Mouse (Mus musculus): ENCODE results near the gene Jak1.

GRCm38 (mm10) chr4:101260744-101261291 lies 4.3 kb downstream of the Jak1 start:
- TF ChIP-seq ZNF384 (IDR thresholded peaks at IDR 0.05; ENCODE audit: low read depth, low read length) (no peak), CHD2 (IDR thresholded peaks at IDR 0.05; ENCODE audit: low read depth, low read length) (no peak), HCFC1 (IDR thresholded peaks at IDR 0.05; ENCODE audit: borderline replicate concordance, insufficient read depth, low read length) (no peak), ZC3H11A (IDR thresholded peaks at IDR 0.05; ENCODE audit: borderline replicate concordance, low read depth, low read length) (no peak)
